Mouse (Mus musculus) naive thymus-derived CD4-positive, alpha-beta T cell, adult 5 months (primary cell): Measurements from ENCODE around the gene Dusp12. TPM values are rescaled to one million over a fixed set of nuclear protein-coding genes. Genes with fewer than 3 reads are reported as not detected.

Source experiments
- polyA plus RNA-seq: library from polyadenylated mRNA; unstranded; fragments of 100-300 nt; shearing (Covaris generic); gene quantifications from one replicate; pipeline ENCODE4 v1.2.1, GENCODE M21; 2017

The Dusp12 gene
- 38.2 TPM for polyA plus RNA-seq

DNA sequence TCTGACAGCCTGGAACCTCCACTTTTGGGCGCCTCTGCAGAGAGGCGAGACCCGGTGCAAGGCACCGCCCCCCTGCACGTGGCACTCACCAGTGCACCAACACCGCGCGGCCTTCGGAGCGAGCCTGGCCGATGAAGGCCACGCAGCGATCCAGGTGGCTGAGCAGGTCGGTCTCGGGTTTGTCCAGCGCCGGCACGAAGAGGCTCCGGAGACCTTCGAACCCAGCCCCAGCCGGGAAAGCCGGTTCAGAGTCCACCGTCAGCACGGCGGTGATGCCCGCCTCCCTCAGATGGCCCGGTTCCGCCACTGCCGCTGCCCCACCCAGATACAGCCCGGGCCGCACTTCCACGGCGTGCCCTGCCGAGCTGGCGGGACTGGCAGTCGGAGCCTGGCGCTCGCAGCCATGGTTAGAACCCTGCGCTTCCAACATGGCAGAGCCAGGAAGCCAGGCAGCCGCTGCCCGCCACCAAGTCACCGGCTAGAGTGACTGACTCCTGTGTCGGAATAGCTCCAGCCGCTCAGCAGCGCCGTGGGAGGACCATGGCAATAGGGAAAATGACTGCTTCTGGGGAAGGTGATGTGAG is at the start of gene Dusp12, which contains the start of gene Gm26620:
TSS of gene Dusp12 (minus strand) at position 563 of the 584 bp plus-strand sequence.
TSS of gene Gm26620 (plus strand) at position 88 of the 584 bp plus-strand sequence.

DNA sequence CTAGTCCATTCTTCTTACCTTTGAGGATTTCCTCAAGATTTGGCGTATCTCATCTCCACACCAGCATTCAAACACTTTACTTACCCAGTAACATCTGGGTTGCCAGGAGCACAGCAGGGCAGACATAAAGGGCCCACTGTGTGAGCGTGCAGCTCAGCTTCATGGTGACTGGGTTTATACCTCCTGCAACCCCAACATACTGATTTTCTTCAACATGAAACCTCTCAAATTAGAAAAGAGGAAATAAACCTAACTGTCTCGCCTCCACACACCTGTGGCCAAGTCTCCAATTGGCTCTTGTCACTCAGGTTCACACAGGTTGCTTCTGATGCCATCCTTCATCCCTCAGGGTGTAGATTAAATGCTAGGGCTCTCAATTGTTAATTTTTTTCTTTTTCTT is 42.0 kb upstream of the Dusp12 start, which contains the start of gene Fcrla:
TSS of gene Fcrla (minus strand) at position 206 of the 400 bp plus-strand sequence.

DNA sequence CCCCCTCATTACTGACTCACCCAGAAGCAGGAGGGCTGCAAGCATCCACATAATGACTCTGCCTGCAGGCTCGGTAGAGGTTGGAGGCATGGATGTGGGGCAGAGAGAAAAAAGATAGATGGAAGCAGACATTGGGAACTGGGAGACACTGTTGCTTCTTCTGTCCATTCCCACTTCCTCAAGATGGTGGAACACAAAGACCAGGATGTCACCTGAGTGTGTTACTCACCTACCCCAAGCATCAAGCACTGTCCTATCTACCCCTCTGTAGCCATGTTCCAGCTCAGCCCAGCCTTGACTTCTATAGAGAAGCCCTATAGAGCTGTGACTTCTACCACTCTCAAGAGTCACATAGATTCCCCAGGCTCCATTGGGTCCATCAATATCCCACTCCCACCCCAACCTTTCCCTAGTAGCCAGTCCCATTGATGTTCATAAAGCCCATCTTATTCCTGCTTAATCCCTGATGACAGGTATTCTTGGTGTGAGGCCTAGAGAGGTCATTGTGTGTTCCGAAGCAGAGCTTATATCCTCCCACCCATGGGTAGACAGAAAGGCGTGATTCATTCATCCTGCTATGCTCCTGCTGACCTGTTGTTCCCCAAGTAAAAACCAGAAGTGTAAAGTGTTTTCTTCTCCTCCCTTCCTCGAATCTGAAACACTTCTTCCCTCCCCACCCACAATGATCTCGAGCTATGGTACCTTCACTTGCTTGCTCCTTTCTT is 27.7 kb upstream of the Dusp12 start, which contains the start of gene Fcrlb:
TSS of gene Fcrlb (minus strand) at position 51 of the 725 bp plus-strand sequence.

DNA sequence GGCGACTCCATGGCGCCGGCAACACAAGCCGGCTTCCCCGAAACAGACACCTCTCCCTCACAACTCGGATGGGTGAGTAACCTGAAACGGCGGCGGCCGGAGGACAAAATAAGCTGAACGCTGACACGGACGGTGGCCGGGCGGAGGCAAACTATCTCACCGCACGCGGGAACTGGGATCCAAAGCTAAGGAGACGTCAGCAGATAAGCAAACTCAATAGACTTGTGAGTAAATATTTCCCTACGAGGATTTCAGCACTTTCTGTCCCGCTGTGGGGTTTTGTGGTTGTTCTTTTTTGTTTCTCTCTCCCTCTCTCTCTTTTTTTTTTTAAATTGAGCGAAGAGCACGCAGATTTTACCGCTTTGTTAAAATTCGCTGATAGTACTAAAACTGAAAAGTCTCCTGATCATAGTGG is 17.6 kb downstream of the Dusp12 start, which contains the start of gene Atf6:
TSS of gene Atf6 (minus strand) at position 81 of the 415 bp plus-strand sequence.

Other genes with a start within 250 kb of the Dusp12 start
- not detected for gene Olfml2b, start 241.0 kb downstream of the Dusp12 start, polyA plus RNA-seq
- gene Atf6, start 17.8 kb downstream of the Dusp12 start, polyA plus RNA-seq, result 1.8 TPM
- gene Gm26620, start 475 bp downstream of the Dusp12 start, polyA plus RNA-seq, result 0.49 TPM
- not detected for gene Fcrlb, start 27.4 kb upstream of the Dusp12 start, polyA plus RNA-seq
- gene Fcrla, start 42.0 kb upstream of the Dusp12 start, polyA plus RNA-seq, result not detected
- not detected for gene Fcgr2b, start 91.0 kb upstream of the Dusp12 start, polyA plus RNA-seq
- not detected for gene Fcgr4, start 133.4 kb upstream of the Dusp12 start, polyA plus RNA-seq
- 1.3 TPM for gene Fcgr3, start 179.4 kb upstream of the Dusp12 start, polyA plus RNA-seq
- gene Cfap126, start 228.4 kb upstream of the Dusp12 start, polyA plus RNA-seq, result not detected